Mouse (Mus musculus): ENCODE data around the gene Rln1. TPM values are rescaled to one million over a fixed set of nuclear protein-coding genes. Genes with fewer than 3 reads are reported as not detected.

The Rln1 gene
- polyA plus RNA-seq, 1 experiment = 0.11 TPM

GRCm38 (mm10) chr19:29361468-29362130 lies 27.1 kb upstream of the Rln1 start:
- Histone ChIP-seq H3K27ac (ENCODE audit: insufficient read depth, low read depth, low read length) (peak overlapping the region; percentile 33; the same call in 1 of the 2 replicates), H3K4me1 (ENCODE audit: control insufficient read depth, insufficient read depth, low read length) (0 out of 2 replicates have a peak, but pooled peaks cover 7% of the 10 kb centered on the region), H3K36me3 (ENCODE audit: control insufficient read depth, insufficient read depth, low read length) (no peaks in the 10 kb centered on the region), H3K27me3 (replicated peaks; ENCODE audit: control insufficient read depth, insufficient read depth, low read length) (no peaks in the 10 kb centered on the region), H3K4me3 (ENCODE audit: insufficient read depth, low read depth, low read length) (peak overlapping the region; percentile 62)
- TF ChIP-seq CTCF (conservative IDR thresholded peaks at IDR 0.05; ENCODE audit: insufficient read depth, insufficient read length, low read depth, low read length) = no peak
- TF ChIP-seq POLR2A (IDR thresholded peaks at IDR 0.05; ENCODE audit: low read depth, low read length) = peak; percentile 66
- WGBS = 1% methylated on average over 33 of the region's 33 CpGs
- DNase-seq = peak; percentile 97

DNA sequence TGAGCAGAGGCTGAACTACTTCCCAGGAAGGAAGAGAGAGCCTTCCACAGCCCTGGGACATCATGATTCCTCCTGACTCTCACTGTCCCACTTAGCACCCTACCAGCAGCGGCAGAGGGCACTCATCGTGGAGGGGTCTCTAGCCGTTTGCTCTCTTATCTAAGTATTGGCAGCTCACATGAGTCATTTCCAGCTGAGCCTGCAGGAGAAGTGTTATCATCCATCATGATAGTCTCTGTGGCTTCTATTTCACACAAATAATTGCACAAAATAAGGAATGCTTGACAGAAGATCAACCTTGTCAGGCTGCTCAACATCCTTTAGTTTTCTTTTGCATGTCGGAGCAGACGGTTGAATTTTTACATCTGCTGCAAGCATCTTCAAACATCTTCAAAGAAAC lies 25.8 kb upstream of the Rln1 start:
- Histone ChIP-seq H3K27ac (ENCODE audit: insufficient read depth, low read depth, low read length) (no peak overlapping the region), H3K27me3 (replicated peaks; ENCODE audit: control insufficient read depth, insufficient read depth, low read length) (no peaks in the 10 kb centered on the region), H3K36me3 (ENCODE audit: control insufficient read depth, insufficient read depth, low read length) (no peaks in the 10 kb centered on the region), H3K4me1 (ENCODE audit: control insufficient read depth, insufficient read depth, low read length) (peaks cover 7% of the 10 kb centered on the region; the same call in 1 of the 2 replicates), H3K4me3 (ENCODE audit: insufficient read depth, low read depth, low read length) (no peak overlapping the region)
- TF ChIP-seq POLR2A (IDR thresholded peaks at IDR 0.05; ENCODE audit: low read depth, low read length) = no peak
- TF ChIP-seq CTCF (conservative IDR thresholded peaks at IDR 0.05; ENCODE audit: insufficient read depth, insufficient read length, low read depth, low read length) = no peak
- no peak for DNase-seq
- 92% methylated on average over 5 of the region's 5 CpGs for WGBS

- 62% methylated on average over 11 of the region's 11 CpGs for WGBS
- no peak overlapping the region for H3K4me3 ChIP-seq (ENCODE audit: insufficient read depth, low read depth, low read length)
- H3K36me3 ChIP-seq (ENCODE audit: control insufficient read depth, insufficient read depth, low read length) = no peaks in the 10 kb centered on the region
- DNase-seq = peak; percentile 56
- peaks cover 3% of the 10 kb centered on the region; the same call in 1 of the 2 replicates for H3K4me1 ChIP-seq (ENCODE audit: control insufficient read depth, insufficient read depth, low read length)
- peak overlapping the region; percentile 40 for H3K27ac ChIP-seq (ENCODE audit: insufficient read depth, low read depth, low read length)
- H3K27me3 ChIP-seq (replicated peaks; ENCODE audit: control insufficient read depth, insufficient read depth, low read length) = no peaks in the 10 kb centered on the region
- TF ChIP-seq CTCF (conservative IDR thresholded peaks at IDR 0.05; ENCODE audit: insufficient read depth, insufficient read length, low read depth, low read length) = no peak
- TF ChIP-seq POLR2A (IDR thresholded peaks at IDR 0.05; ENCODE audit: low read depth, low read length) = no peak
Observed at GRCm38 (mm10) chr19:29356281-29356680, 21.8 kb upstream of the Rln1 start.

DNA sequence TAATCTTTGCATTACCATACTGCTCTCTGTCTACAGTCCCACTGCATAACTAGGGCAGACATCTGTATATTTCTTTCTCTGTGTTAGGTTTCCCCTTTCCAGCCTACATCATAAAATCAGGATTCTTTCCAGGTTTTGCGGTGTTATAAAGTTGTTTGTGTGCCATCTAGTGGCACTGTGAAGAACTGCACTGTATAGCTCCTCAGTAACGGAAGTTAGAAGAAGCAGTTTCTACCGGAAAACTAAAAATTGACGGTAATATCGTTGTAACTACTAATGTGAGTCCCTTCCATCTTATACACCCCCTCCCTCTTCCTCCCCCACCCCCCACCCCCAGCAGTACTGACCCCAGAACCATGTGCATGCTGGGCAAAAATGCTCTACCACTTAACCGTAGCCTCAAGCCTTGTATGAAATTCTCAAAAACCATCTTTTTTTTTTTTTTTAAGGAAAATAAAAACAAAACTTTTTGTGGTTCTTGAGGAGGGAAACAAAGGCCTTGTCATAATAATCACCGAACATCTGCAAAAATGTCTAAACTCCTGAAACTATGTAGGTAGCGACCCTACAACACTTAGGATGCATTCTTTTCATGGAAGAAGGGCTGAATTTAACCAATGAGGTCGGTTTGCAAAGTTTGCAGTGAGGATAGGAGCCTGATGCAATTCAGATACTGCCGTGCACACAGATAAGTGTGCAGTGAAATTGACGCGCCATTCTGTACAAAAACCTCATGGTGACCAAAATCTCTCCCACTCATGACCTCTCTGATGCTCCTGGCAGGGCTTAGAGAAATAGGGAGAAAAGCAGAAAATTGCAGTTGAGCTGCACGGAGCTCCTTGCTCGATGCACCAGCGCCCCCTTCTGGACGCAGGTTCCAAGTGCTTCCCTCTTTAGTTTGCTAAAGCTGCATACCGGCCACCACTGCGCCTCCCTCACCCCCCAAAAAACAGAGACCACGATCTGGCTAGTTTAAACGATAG lies 20.7 kb upstream of the Rln1 start:
- DNase-seq = peak; percentile 88
- H3K36me3 ChIP-seq (ENCODE audit: control insufficient read depth, insufficient read depth, low read length) = no peaks in the 10 kb centered on the region
- no peaks in the 10 kb centered on the region; the same call in 1 of the 2 replicates for H3K4me1 ChIP-seq (ENCODE audit: control insufficient read depth, insufficient read depth, low read length)
- H3K27ac ChIP-seq (ENCODE audit: insufficient read depth, low read depth, low read length) = no peak overlapping the region; the same call in 1 of the 2 replicates
- TF ChIP-seq CTCF (conservative IDR thresholded peaks at IDR 0.05; ENCODE audit: insufficient read depth, insufficient read length, low read depth, low read length) (peak; percentile 93), POLR2A (IDR thresholded peaks at IDR 0.05; ENCODE audit: low read depth, low read length) (no peak)
- no peaks in the 10 kb centered on the region for H3K27me3 ChIP-seq (replicated peaks; ENCODE audit: control insufficient read depth, insufficient read depth, low read length)
- peak overlapping the region; percentile 45 for H3K4me3 ChIP-seq (ENCODE audit: insufficient read depth, low read depth, low read length)
- WGBS = 4% methylated on average over 20 of the region's 20 CpGs

- Histone ChIP-seq H3K27ac (ENCODE audit: insufficient read depth, low read depth, low read length) (no peak overlapping the region), H3K4me3 (ENCODE audit: insufficient read depth, low read depth, low read length) (no peak overlapping the region), H3K27me3 (replicated peaks; ENCODE audit: control insufficient read depth, insufficient read depth, low read length) (no peaks in the 10 kb centered on the region), H3K36me3 (ENCODE audit: control insufficient read depth, insufficient read depth, low read length) (peaks cover 2% of the 10 kb centered on the region; the same call in 1 of the 2 replicates), H3K4me1 (ENCODE audit: control insufficient read depth, insufficient read depth, low read length) (no peaks in the 10 kb centered on the region; the same call in 1 of the 2 replicates)
- WGBS = 46% methylated on average over 5 of the region's 5 CpGs
- no peak for TF ChIP-seq CTCF (conservative IDR thresholded peaks at IDR 0.05; ENCODE audit: insufficient read depth, insufficient read length, low read depth, low read length)
- TF ChIP-seq POLR2A (IDR thresholded peaks at IDR 0.05; ENCODE audit: low read depth, low read length) = no peak
- no peak for DNase-seq
Observed at GRCm38 (mm10) chr19:29350991-29351390, 16.5 kb upstream of the Rln1 start.

DNA sequence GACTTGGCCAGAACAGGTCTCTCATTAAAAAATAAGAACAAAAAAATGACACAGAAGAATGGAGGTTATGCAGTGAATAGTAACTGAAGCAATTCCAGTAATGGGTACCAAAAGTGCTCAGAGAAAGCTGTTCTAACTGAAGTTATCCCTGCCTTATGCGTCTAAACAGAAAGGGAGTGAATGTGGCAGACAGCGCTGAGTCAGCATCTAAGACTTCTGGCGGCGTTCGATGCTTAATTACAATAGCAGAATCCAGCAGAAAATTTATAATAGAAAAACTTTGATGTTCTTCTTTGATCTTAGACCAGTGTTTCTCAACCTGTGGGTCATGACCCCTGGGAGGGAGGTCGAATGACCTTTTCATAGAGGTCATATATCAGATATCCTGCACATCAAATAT lies 11.2 kb upstream of the Rln1 start:
- TF ChIP-seq CTCF (conservative IDR thresholded peaks at IDR 0.05; ENCODE audit: insufficient read depth, insufficient read length, low read depth, low read length) = no peak
- Histone ChIP-seq H3K27ac (ENCODE audit: insufficient read depth, low read depth, low read length) (no peak overlapping the region), H3K27me3 (replicated peaks; ENCODE audit: control insufficient read depth, insufficient read depth, low read length) (no peaks in the 10 kb centered on the region), H3K4me1 (ENCODE audit: control insufficient read depth, insufficient read depth, low read length) (no peaks in the 10 kb centered on the region), H3K4me3 (ENCODE audit: insufficient read depth, low read depth, low read length) (no peak overlapping the region), H3K36me3 (ENCODE audit: control insufficient read depth, insufficient read depth, low read length) (peaks cover 2% of the 10 kb centered on the region; the same call in 1 of the 2 replicates)
- DNase-seq = no peak
- WGBS = 72% methylated on average over 6 of the region's 6 CpGs

DNA sequence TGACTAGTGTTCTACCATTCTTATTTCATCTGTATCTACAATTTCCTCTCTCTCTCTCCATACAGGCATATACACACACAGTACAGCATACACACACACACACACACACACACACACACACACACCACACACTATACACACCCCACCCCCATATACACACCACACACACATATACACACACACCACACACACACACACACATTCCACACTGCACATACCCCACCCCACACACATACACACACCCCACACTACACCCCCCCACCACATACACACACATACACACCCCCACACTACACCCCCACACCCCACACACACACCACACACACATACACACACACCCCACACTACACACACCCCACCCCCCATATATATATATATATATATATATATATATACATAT lies 10.4 kb upstream of the Rln1 start:
- Histone ChIP-seq H3K27ac (ENCODE audit: insufficient read depth, low read depth, low read length) (no peak overlapping the region), H3K27me3 (replicated peaks; ENCODE audit: control insufficient read depth, insufficient read depth, low read length) (no peaks in the 10 kb centered on the region), H3K36me3 (ENCODE audit: control insufficient read depth, insufficient read depth, low read length) (peaks cover 2% of the 10 kb centered on the region; the same call in 1 of the 2 replicates), H3K4me3 (ENCODE audit: insufficient read depth, low read depth, low read length) (no peak overlapping the region), H3K4me1 (ENCODE audit: control insufficient read depth, insufficient read depth, low read length) (no peaks in the 10 kb centered on the region)
- no peak for DNase-seq
- TF ChIP-seq CTCF (conservative IDR thresholded peaks at IDR 0.05; ENCODE audit: insufficient read depth, insufficient read length, low read depth, low read length) = no peak
- no peak for TF ChIP-seq POLR2A (IDR thresholded peaks at IDR 0.05; ENCODE audit: low read depth, low read length)
